Mouse (Mus musculus) lung, adult 2 months (tissue): Measurements from ENCODE around the gene Lmntd1. TPM values are rescaled to one million over a fixed set of nuclear protein-coding genes. Genes with fewer than 3 reads are reported as not detected.

Experiments
- DNase-seq: peaks from one replicate; pipeline ENCODE4 v3.0.0; 2022
- H3K4me1 ChIP-seq: fragments of 200-500 bp; 2 replicates; pipeline ENCODE4 v1.6.1; 2011; ENCODE audit warnings: low read length; ENCODE audit not compliant: control insufficient read depth, insufficient read depth
- H3K4me3 ChIP-seq: fragments of 200-500 bp; replicated peaks from 2 replicates; pipeline ENCODE3; 2011; ENCODE audit warnings: low read depth, mild to moderate bottlenecking, control low read depth, low read length; ENCODE audit errors: extremely low read depth
- CTCF ChIP-seq: fragments of 200-500 bp; IDR thresholded peaks from 2 replicates; pipeline ENCODE4 v1.5.1; 2011; ENCODE audit warnings: mild to moderate bottlenecking, low read length, control low read depth; ENCODE audit not compliant: insufficient read depth
- POLR2A ChIP-seq: fragments of 200-500 bp; IDR thresholded peaks from 2 replicates; pipeline ENCODE4 v1.6.1; 2011; ENCODE audit warnings: low read depth, mild to moderate bottlenecking, control low read depth, low read length, borderline replicate concordance; ENCODE audit errors: extremely low read depth
- WGBS: fragments of 180-500 bp; shearing (Covaris S2); methylation state at CpG from one replicate; pipeline ENCODE4 v1.1.7; 2018; 5-methylcytosine and 5-hydroxymethylcytosine counted together
- polyA plus RNA-seq: library from polyadenylated mRNA; depleted of rRNA; stranded (reverse); fragments of >200 nt; gene quantifications from 2 replicates; pipeline ENCODE4 v1.2.3, GENCODE M21; 2012

Lmntd1 gene
- polyA plus RNA-seq, 1 experiment = 4.5 TPM

GRCm38 (mm10) chr6:145373712-145374221, 240.4 kb downstream of the Lmntd1 start:
- no peaks in the 10 kb centered on the region for H3K4me1 ChIP-seq
- WGBS = 40% methylated on average over 7 of the region's 7 CpGs
- DNase-seq = no peak
- no peak overlapping the region for H3K4me3 ChIP-seq
- no peak for TF ChIP-seq CTCF
- TF ChIP-seq POLR2A = no peak

GRCm38 (mm10) chr6:145372066-145372465, 242.1 kb downstream of the Lmntd1 start:
- 25% methylated on average over 2 of the region's 2 CpGs for WGBS
- Histone ChIP-seq H3K4me1 (no peaks in the 10 kb centered on the region), H3K4me3 (no peak overlapping the region)
- DNase-seq = no peak
- TF ChIP-seq CTCF (no peak), POLR2A (no peak)

- DNase-seq = no peak
- Histone ChIP-seq H3K4me1 (no peaks in the 10 kb centered on the region), H3K4me3 (no peak overlapping the region)
- 73% methylated on average over 4 of the region's 4 CpGs for WGBS
- TF ChIP-seq POLR2A (no peak), CTCF (no peak)
Measured at GRCm38 (mm10) chr6:145371586-145371985, 242.5 kb downstream of the Lmntd1 start.

- no peaks in the 10 kb centered on the region for H3K4me1 ChIP-seq
- H3K4me3 ChIP-seq = no peak overlapping the region
- 72% methylated on average over 3 of the region's 3 CpGs for WGBS
- TF ChIP-seq CTCF = no peak
- TF ChIP-seq POLR2A = no peak
- DNase-seq = no peak
Measured at GRCm38 (mm10) chr6:145370302-145370701, 243.8 kb downstream of the Lmntd1 start.

GRCm38 (mm10) chr6:145369290-145369689, 244.8 kb downstream of the Lmntd1 start:
- H3K4me1 ChIP-seq = no peaks in the 10 kb centered on the region
- no peak overlapping the region for H3K4me3 ChIP-seq
- DNase-seq = no peak
- no peak for TF ChIP-seq POLR2A
- TF ChIP-seq CTCF = no peak
- 56% methylated on average over 4 of the region's 4 CpGs for WGBS

- TF ChIP-seq POLR2A = no peak
- no peak for TF ChIP-seq CTCF
- DNase-seq = no peak
- WGBS = 78% methylated on average over 11 of the region's 11 CpGs
- no peak overlapping the region for H3K4me3 ChIP-seq
- H3K4me1 ChIP-seq = no peaks in the 10 kb centered on the region
Measured at GRCm38 (mm10) chr6:145366488-145366887, 247.6 kb downstream of the Lmntd1 start.

- no peak for TF ChIP-seq CTCF
- TF ChIP-seq POLR2A = no peak
- Histone ChIP-seq H3K4me3 (no peak overlapping the region), H3K4me1 (no peaks in the 10 kb centered on the region; the same call in 1 of the 2 replicates)
- WGBS = 66% methylated on average over 7 of the region's 7 CpGs
- no peak for DNase-seq
Measured at GRCm38 (mm10) chr6:145363698-145364097, 250.4 kb downstream of the Lmntd1 start.

GRCm38 (mm10) chr6:145361109-145361694, 252.9 kb downstream of the Lmntd1 start:
- no peak for TF ChIP-seq POLR2A
- TF ChIP-seq CTCF = no peak
- WGBS = 75% methylated on average over 12 of the region's 12 CpGs
- Histone ChIP-seq H3K4me1 (no peaks in the 10 kb centered on the region; the same call in 1 of the 2 replicates), H3K4me3 (no peak overlapping the region)
- DNase-seq = no peak

GRCm38 (mm10) chr6:145359470-145360430, 254.4 kb downstream of the Lmntd1 start:
- 40% methylated on average over 26 of the region's 26 CpGs for WGBS
- H3K4me3 ChIP-seq = no peak overlapping the region
- TF ChIP-seq CTCF = peak; percentile 42; the same call in 1 of the 2 replicates
- TF ChIP-seq POLR2A = no peak
- H3K4me1 ChIP-seq = no peaks in the 10 kb centered on the region; the same call in 1 of the 2 replicates
- DNase-seq = no peak

GRCm38 (mm10) chr6:145358001-145358400, 256.1 kb downstream of the Lmntd1 start:
- H3K4me1 ChIP-seq = no peaks in the 10 kb centered on the region; the same call in 1 of the 2 replicates
- no peak overlapping the region for H3K4me3 ChIP-seq
- DNase-seq = no peak
- no peak for TF ChIP-seq CTCF
- no peak for TF ChIP-seq POLR2A
- 58% methylated on average over 9 of the region's 9 CpGs for WGBS
